Mouse (Mus musculus): ENCODE data around the gene Atp6v1g2. TPM values are rescaled to one million over a fixed set of nuclear protein-coding genes. Genes with fewer than 3 reads are reported as not detected.

Gene Atp6v1g2
- polyA plus RNA-seq, 1 experiment from 2014 or later = 9.4 TPM

GRCm38 (mm10) chr17:35249451-35250197 is 16.2 kb downstream of the Atp6v1g2 start:
- H3K4me1 ChIP-seq (replicated peaks) = peaks cover 25% of the 10 kb centered on the region
- no peak overlapping the region for H3K4me2 ChIP-seq
- H3K9me3 ChIP-seq (replicated peaks) = no peaks in the 10 kb centered on the region
- no peak overlapping the region for H3K27ac ChIP-seq
- H3K4me3 ChIP-seq = no peak overlapping the region
- WGBS = 88% methylated on average over 19 of the region's 19 CpGs
- H3K36me3 ChIP-seq = peaks cover 95% of the 10 kb centered on the region
- no peaks in the 10 kb centered on the region for H3K27me3 ChIP-seq
- ATAC-seq (replicated peaks; ENCODE audit: insufficient number of reproducible peaks, insufficient read depth, low FRiP score, low read depth) = no peak
- no peak overlapping the region for H3K9ac ChIP-seq

- Histone ChIP-seq H3K9me3 (replicated peaks) (no peaks in the 10 kb centered on the region), H3K36me3 (peaks cover 86% of the 10 kb centered on the region), H3K27me3 (no peaks in the 10 kb centered on the region), H3K4me1 (replicated peaks) (peaks cover 16% of the 10 kb centered on the region), H3K27ac (no peak overlapping the region), H3K9ac (no peak overlapping the region), H3K4me3 (no peak overlapping the region), H3K4me2 (no peak overlapping the region)
- no peak for ATAC-seq (replicated peaks; ENCODE audit: insufficient number of reproducible peaks, insufficient read depth, low FRiP score, low read depth)
- WGBS = 91% methylated on average over 3 of the region's 3 CpGs
These were observed 17.1 kb downstream of the Atp6v1g2 start for GRCm38 (mm10) chr17:35250348-35251120.

- H3K4me3 ChIP-seq = no peak overlapping the region
- H3K27ac ChIP-seq = no peak overlapping the region
- H3K4me2 ChIP-seq = no peak overlapping the region
- ATAC-seq (replicated peaks; ENCODE audit: insufficient number of reproducible peaks, insufficient read depth, low FRiP score, low read depth) = no peak
- 71% methylated on average over 15 of the region's 15 CpGs for WGBS
- peaks cover 9% of the 10 kb centered on the region for H3K4me1 ChIP-seq (replicated peaks)
- no peak overlapping the region for H3K9ac ChIP-seq
- H3K9me3 ChIP-seq (replicated peaks) = no peaks in the 10 kb centered on the region
- H3K27me3 ChIP-seq = no peaks in the 10 kb centered on the region
- peaks cover 79% of the 10 kb centered on the region for H3K36me3 ChIP-seq
These were observed 17.8 kb downstream of the Atp6v1g2 start for GRCm38 (mm10) chr17:35251162-35251719.

GRCm38 (mm10) chr17:35251981-35252380 is 18.5 kb downstream of the Atp6v1g2 start:
- H3K4me2 ChIP-seq = no peak overlapping the region
- no peaks in the 10 kb centered on the region for H3K27me3 ChIP-seq
- no peak overlapping the region for H3K9ac ChIP-seq
- no peak overlapping the region for H3K4me3 ChIP-seq
- H3K9me3 ChIP-seq (replicated peaks) = no peaks in the 10 kb centered on the region
- no peak for ATAC-seq (replicated peaks; ENCODE audit: insufficient number of reproducible peaks, insufficient read depth, low FRiP score, low read depth)
- no peak overlapping the region for H3K27ac ChIP-seq
- H3K4me1 ChIP-seq (replicated peaks) = peaks cover 4% of the 10 kb centered on the region
- H3K36me3 ChIP-seq = peaks cover 72% of the 10 kb centered on the region
- 83% methylated on average over 5 of the region's 5 CpGs for WGBS

- 80% methylated on average over 18 of the region's 18 CpGs for WGBS
- Histone ChIP-seq H3K36me3 (peaks cover 64% of the 10 kb centered on the region), H3K4me3 (no peak overlapping the region), H3K9me3 (replicated peaks) (no peaks in the 10 kb centered on the region), H3K27ac (no peak overlapping the region), H3K4me1 (replicated peaks) (peaks cover 2% of the 10 kb centered on the region; the same call in 1 of the 2 replicates), H3K4me2 (no peak overlapping the region), H3K27me3 (no peaks in the 10 kb centered on the region), H3K9ac (no peak overlapping the region)
- ATAC-seq (replicated peaks; ENCODE audit: insufficient number of reproducible peaks, insufficient read depth, low FRiP score, low read depth) = no peak
These were observed 19.3 kb downstream of the Atp6v1g2 start for GRCm38 (mm10) chr17:35252619-35253292.

GRCm38 (mm10) chr17:35253293-35254093 is 20.0 kb downstream of the Atp6v1g2 start:
- no peak overlapping the region for H3K27ac ChIP-seq
- H3K4me2 ChIP-seq = no peak overlapping the region
- H3K4me3 ChIP-seq = no peak overlapping the region
- H3K4me1 ChIP-seq (replicated peaks) = peaks cover 8% of the 10 kb centered on the region
- H3K36me3 ChIP-seq = peaks cover 57% of the 10 kb centered on the region
- no peaks in the 10 kb centered on the region for H3K27me3 ChIP-seq
- no peaks in the 10 kb centered on the region for H3K9me3 ChIP-seq (replicated peaks)
- no peak for ATAC-seq (replicated peaks; ENCODE audit: insufficient number of reproducible peaks, insufficient read depth, low FRiP score, low read depth)
- H3K9ac ChIP-seq = no peak overlapping the region
- 81% methylated on average over 32 of the region's 32 CpGs for WGBS

- H3K9me3 ChIP-seq (replicated peaks) = no peaks in the 10 kb centered on the region
- H3K27ac ChIP-seq = no peak overlapping the region
- H3K4me1 ChIP-seq (replicated peaks) = peaks cover 8% of the 10 kb centered on the region
- peaks cover 47% of the 10 kb centered on the region for H3K36me3 ChIP-seq
- 56% methylated on average over 11 of the region's 11 CpGs for WGBS
- H3K4me2 ChIP-seq = no peak overlapping the region
- no peaks in the 10 kb centered on the region for H3K27me3 ChIP-seq
- H3K9ac ChIP-seq = no peak overlapping the region
- ATAC-seq (replicated peaks; ENCODE audit: insufficient number of reproducible peaks, insufficient read depth, low FRiP score, low read depth) = no peak
- H3K4me3 ChIP-seq = no peak overlapping the region
These were observed 21.0 kb downstream of the Atp6v1g2 start for GRCm38 (mm10) chr17:35254241-35255098.

- 69% methylated on average over 3 of the region's 3 CpGs for WGBS
- no peak overlapping the region for H3K4me3 ChIP-seq
- no peak overlapping the region for H3K27ac ChIP-seq
- H3K27me3 ChIP-seq = no peaks in the 10 kb centered on the region
- no peak for ATAC-seq (replicated peaks; ENCODE audit: insufficient number of reproducible peaks, insufficient read depth, low FRiP score, low read depth)
- H3K4me1 ChIP-seq (replicated peaks) = peaks cover 8% of the 10 kb centered on the region
- H3K4me2 ChIP-seq = no peak overlapping the region
- no peak overlapping the region for H3K9ac ChIP-seq
- H3K9me3 ChIP-seq (replicated peaks) = no peaks in the 10 kb centered on the region
- H3K36me3 ChIP-seq = peaks cover 39% of the 10 kb centered on the region
These were observed 21.8 kb downstream of the Atp6v1g2 start for GRCm38 (mm10) chr17:35255301-35255700.

- ATAC-seq (replicated peaks; ENCODE audit: insufficient number of reproducible peaks, insufficient read depth, low FRiP score, low read depth) = no peak
- Histone ChIP-seq H3K27me3 (no peaks in the 10 kb centered on the region), H3K9me3 (replicated peaks) (no peaks in the 10 kb centered on the region), H3K27ac (no peak overlapping the region), H3K9ac (no peak overlapping the region), H3K36me3 (peaks cover 35% of the 10 kb centered on the region), H3K4me3 (no peak overlapping the region), H3K4me1 (replicated peaks) (peaks cover 8% of the 10 kb centered on the region), H3K4me2 (no peak overlapping the region)
- WGBS = 47% methylated on average over 4 of the region's 4 CpGs
These were observed 22.2 kb downstream of the Atp6v1g2 start for GRCm38 (mm10) chr17:35255704-35256103.

GRCm38 (mm10) chr17:35257378-35257777 is 23.9 kb downstream of the Atp6v1g2 start:
- peak overlapping the region; percentile 55; the same call in 1 of the 2 replicates for H3K4me2 ChIP-seq

More at GRCm38 (mm10) chr17:35257378-35257777, 23.9 kb downstream of the Atp6v1g2 start:
- peaks cover 19% of the 10 kb centered on the region for H3K36me3 ChIP-seq
- H3K9ac ChIP-seq = no peak overlapping the region
- H3K27ac ChIP-seq = no peak overlapping the region
- H3K27me3 ChIP-seq = peaks cover 9% of the 10 kb centered on the region; the same call in 1 of the 2 replicates
- H3K9me3 ChIP-seq (replicated peaks) = no peaks in the 10 kb centered on the region
- ATAC-seq (replicated peaks; ENCODE audit: insufficient number of reproducible peaks, insufficient read depth, low FRiP score, low read depth) = no peak
- H3K4me3 ChIP-seq = peak overlapping the region; percentile 37; the same call in 1 of the 2 replicates
- peaks cover 8% of the 10 kb centered on the region for H3K4me1 ChIP-seq (replicated peaks)
- 56% methylated on average over 1 of the region's 1 CpGs for WGBS
